Mouse (Mus musculus) forebrain, embryonic 15.5 days (tissue): ENCODE measurements at regions not wholly inside any gene's neighbourhood (a gene's known extent, or its start where the extent isn't known, plus 50 kb on each side); places are given as distances from the start of the nearest gene placed in this dataset.

ENCODE experiments used
- ATAC-seq: fragments of 200-750 bp; cut with Nextera tagmentation; replicated peaks from 2 replicates; pipeline ENCODE4 v1.8.0; 2017; ENCODE audit warnings: mild to moderate bottlenecking, moderate TSS enrichment, moderate library complexity
- H3K27ac ChIP-seq: fragments of 300-500 bp; sonication (generic); replicated peaks from 2 replicates; pipeline ENCODE4 v1.5.1; 2015; ENCODE audit warnings: mild to moderate bottlenecking, inconsistent platforms
- H3K27me3 ChIP-seq: fragments of 300-500 bp; sonication (generic); 2 replicates; pipeline ENCODE4 v1.6.1; 2015; ENCODE audit warnings: inconsistent platforms
- H3K36me3 ChIP-seq: fragments of 300-500 bp; sonication (generic); 2 replicates; pipeline ENCODE4 v1.6.1; 2015; ENCODE audit warnings: mild to moderate bottlenecking, inconsistent platforms
- H3K4me1 ChIP-seq: fragments of 300-500 bp; sonication (generic); 2 replicates; pipeline ENCODE4 v1.6.1; 2015; ENCODE audit warnings: inconsistent platforms
- H3K4me2 ChIP-seq: fragments of 300-500 bp; sonication (generic); replicated peaks from 2 replicates; pipeline ENCODE4 v1.6.1; 2015; ENCODE audit warnings: mild to moderate bottlenecking, inconsistent platforms
- H3K4me3 ChIP-seq: fragments of 300-500 bp; sonication (generic); 2 replicates; pipeline ENCODE4 v1.5.1; 2015; ENCODE audit warnings: mild to moderate bottlenecking, inconsistent platforms
- H3K9ac ChIP-seq: fragments of 300-500 bp; sonication (generic); replicated peaks from 2 replicates; pipeline ENCODE4 v1.6.1; 2015; ENCODE audit warnings: mild to moderate bottlenecking, inconsistent platforms
- H3K9me3 ChIP-seq: fragments of 300-500 bp; sonication (generic); 2 replicates; pipeline ENCODE4 v1.6.1; 2016; ENCODE audit warnings: inconsistent platforms
- WGBS: fragments of 180-500 bp; shearing (Covaris S2); methylation state at CpG from one replicate; pipeline ENCODE4 v1.1.7; 2015; ENCODE audit warnings: mixed read lengths; 5-methylcytosine and 5-hydroxymethylcytosine counted together

DNA sequence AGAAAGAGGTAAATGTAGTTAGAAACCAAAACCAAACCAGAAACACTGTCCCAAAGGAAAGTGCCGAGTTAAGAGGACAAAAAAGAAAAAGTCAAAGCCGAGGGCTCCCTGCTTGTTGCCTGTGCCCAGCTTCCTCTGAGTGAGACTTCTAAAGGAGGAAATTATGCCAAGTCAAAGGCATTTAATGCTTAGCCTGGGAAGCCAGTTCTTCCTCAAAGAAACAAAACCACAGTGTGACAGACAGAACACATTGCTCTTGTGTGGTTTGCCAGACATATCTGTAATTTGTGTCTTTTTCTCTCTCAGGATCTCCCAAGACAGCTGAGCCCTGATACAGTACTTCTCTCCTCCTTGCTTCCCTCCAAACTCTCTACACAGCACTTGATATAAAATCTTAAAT lies 69.6 kb upstream of the Ifngr1 start:
- no peak overlapping the region for H3K4me2 ChIP-seq

DNA sequence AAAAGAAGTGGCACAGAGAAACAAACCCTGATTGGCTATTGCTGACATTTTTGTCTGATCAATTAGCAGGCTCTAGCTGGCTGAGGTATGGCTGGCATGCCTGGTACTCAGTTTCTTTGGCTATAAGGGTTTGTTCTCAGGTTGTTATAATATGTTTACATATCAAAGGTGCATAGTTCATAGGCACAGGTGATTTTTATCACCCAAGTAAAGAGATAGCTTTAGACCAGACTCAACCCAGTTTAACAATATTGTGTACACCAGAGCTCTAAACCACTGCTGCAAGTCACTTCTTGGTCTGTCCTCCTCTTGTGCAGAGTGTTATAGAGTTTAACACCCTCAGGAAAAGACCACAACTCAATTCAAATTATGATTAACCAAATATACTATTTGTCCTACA lies 65.8 kb upstream of the Ifngr1 start:
- H3K27me3 ChIP-seq: no peaks in the 10 kb centered on the region
- no peak overlapping the region for H3K9ac ChIP-seq
- no peak overlapping the region for H3K4me2 ChIP-seq
- H3K4me1 ChIP-seq: no peaks in the 10 kb centered on the region
- no peak for ATAC-seq
- no peak overlapping the region for H3K27ac ChIP-seq
- H3K4me3 ChIP-seq: no peak overlapping the region
- H3K36me3 ChIP-seq: no peaks in the 10 kb centered on the region
- H3K9me3 ChIP-seq: no peaks in the 10 kb centered on the region

More for the DNA sequence above, 69.6 kb upstream of the Ifngr1 start:
- no peak for ATAC-seq
- no peaks in the 10 kb centered on the region for H3K9me3 ChIP-seq
- H3K27me3 ChIP-seq: no peaks in the 10 kb centered on the region
- no peaks in the 10 kb centered on the region for H3K4me1 ChIP-seq
- no peak overlapping the region for H3K27ac ChIP-seq
- H3K4me3 ChIP-seq: no peak overlapping the region
- H3K36me3 ChIP-seq: no peaks in the 10 kb centered on the region
- WGBS: 79% methylated on average over 2 of the region's 2 CpGs
- H3K9ac ChIP-seq: no peak overlapping the region

DNA sequence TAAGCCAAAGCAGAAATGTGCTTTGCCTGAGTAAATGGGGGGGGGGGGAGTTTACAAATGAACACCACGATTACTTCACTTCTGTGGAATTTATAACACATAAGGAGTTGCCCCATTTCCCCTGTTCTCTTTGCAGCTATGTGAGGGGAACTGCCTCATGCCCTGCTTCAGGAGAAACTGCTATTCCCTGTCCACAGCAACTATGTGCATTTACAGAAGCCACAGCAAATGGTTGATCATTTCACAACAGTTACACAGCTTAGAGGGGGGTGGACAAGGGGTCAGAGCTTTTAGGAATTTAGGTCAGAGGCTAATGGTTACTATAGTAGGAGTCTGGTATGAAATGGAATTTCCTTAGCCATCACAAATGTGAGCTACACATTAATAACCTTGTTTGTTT lies 65.4 kb upstream of the Ifngr1 start:
- no peak overlapping the region for H3K4me2 ChIP-seq
- no peak overlapping the region for H3K9ac ChIP-seq
- no peaks in the 10 kb centered on the region for H3K27me3 ChIP-seq
- WGBS: 26% methylated on average over 1 of the region's 1 CpGs
- H3K36me3 ChIP-seq: no peaks in the 10 kb centered on the region
- H3K4me3 ChIP-seq: no peak overlapping the region
- no peak for ATAC-seq
- H3K4me1 ChIP-seq: no peaks in the 10 kb centered on the region
- no peaks in the 10 kb centered on the region for H3K9me3 ChIP-seq
- H3K27ac ChIP-seq: no peak overlapping the region

DNA sequence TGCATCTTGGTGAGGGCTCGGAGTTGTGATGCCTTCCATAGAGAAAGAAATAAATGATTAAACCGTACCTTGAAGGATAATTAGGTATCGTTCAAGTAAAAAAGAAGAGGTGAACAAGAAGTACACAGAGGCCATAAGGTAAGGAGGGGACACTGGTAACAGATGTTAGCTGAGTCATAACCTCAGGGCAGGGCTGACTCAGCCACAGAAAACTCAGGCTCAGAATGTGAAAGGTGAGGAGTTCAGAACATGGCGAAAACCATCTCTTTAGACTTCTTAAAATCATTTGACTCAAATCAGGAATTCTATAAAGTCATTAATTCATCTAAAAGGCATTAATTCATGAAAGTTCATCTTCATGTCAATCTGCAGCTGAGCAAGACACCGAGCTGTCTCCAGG lies 62.1 kb upstream of the Ifngr1 start:
- no peak overlapping the region for H3K4me3 ChIP-seq
- no peaks in the 10 kb centered on the region for H3K27me3 ChIP-seq
- no peaks in the 10 kb centered on the region for H3K9me3 ChIP-seq
- no peak overlapping the region for H3K9ac ChIP-seq
- H3K4me2 ChIP-seq: no peak overlapping the region
- no peak overlapping the region for H3K27ac ChIP-seq
- no peak for ATAC-seq
- H3K4me1 ChIP-seq: no peaks in the 10 kb centered on the region
- WGBS: 98% methylated on average over 5 of the region's 5 CpGs
- no peaks in the 10 kb centered on the region for H3K36me3 ChIP-seq

DNA sequence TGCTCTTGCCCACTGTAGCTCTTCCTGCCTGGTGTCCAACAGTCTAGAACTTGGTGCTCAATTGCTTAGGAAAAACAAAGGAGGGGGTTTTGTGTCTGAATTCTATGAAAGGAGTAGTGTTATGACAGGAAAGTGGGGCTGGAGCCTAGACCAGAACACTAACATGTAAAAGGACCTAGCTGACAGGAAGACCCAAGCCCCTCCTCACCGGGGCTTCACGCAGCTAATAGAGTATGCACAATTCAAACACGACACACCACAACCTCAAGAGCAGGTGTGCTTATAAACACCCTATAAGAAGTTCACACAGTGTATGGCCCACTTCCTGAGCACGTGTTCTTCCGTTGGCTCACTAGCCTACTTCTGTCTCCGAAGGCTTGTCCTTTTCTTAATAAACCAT lies 61.7 kb upstream of the Ifngr1 start:
- no peak for ATAC-seq
- H3K27ac ChIP-seq: no peak overlapping the region
- H3K4me1 ChIP-seq: no peaks in the 10 kb centered on the region
- H3K4me3 ChIP-seq: no peak overlapping the region
- no peaks in the 10 kb centered on the region for H3K36me3 ChIP-seq
- 91% methylated on average over 6 of the region's 6 CpGs for WGBS
- H3K9ac ChIP-seq: no peak overlapping the region
- H3K27me3 ChIP-seq: no peaks in the 10 kb centered on the region
- no peak overlapping the region for H3K4me2 ChIP-seq
- no peaks in the 10 kb centered on the region for H3K9me3 ChIP-seq

DNA sequence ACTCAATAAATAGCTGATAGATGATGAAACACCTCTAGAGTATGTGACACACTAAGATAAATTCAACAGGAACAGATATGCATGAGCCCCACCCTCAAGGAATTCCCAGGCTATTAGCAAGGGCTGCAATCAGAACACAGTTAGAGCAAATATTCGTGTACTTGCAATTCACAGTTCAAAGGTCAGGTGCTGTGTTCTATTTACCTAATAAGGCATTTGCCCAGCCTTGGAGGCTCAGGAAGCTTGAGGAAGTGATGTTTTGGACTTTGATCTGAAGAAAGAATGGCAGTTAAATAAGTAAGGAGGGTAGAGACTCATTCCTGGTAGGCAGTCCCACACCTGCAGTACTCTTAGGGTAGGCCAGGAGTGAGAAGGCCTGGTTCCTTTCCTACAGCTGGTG lies 60.3 kb upstream of the Ifngr1 start:
- Histone ChIP-seq H3K36me3 (no peaks in the 10 kb centered on the region), H3K27me3 (no peaks in the 10 kb centered on the region), H3K9me3 (no peaks in the 10 kb centered on the region), H3K27ac (no peak overlapping the region), H3K4me2 (no peak overlapping the region), H3K4me1 (no peaks in the 10 kb centered on the region), H3K9ac (no peak overlapping the region), H3K4me3 (no peak overlapping the region)
- WGBS: 64% methylated on average over 1 of the region's 1 CpGs
- no peak for ATAC-seq

DNA sequence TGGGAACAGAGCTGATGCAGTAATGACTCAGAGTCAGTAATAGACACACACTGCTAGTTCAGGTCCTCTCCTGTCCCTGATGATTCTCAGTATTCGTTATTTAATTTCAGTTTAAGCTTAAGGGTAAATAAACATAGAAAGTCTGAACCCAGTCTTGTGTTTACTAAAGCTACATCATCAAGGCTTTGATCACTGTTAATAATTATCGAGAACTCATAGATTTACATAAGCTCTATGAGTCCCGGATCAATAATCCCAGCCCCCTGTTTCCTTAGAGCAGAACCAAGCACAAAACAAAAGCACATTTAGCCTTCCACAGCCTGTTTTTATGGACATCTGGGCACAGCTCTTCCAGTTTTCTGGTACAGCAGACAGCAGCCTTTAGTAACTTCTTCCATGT lies 59.0 kb upstream of the Ifngr1 start:
- Histone ChIP-seq H3K9ac (no peak overlapping the region), H3K27ac (no peak overlapping the region), H3K27me3 (no peaks in the 10 kb centered on the region), H3K9me3 (no peaks in the 10 kb centered on the region), H3K4me2 (no peak overlapping the region), H3K4me3 (no peak overlapping the region), H3K4me1 (no peaks in the 10 kb centered on the region), H3K36me3 (no peaks in the 10 kb centered on the region)
- no peak for ATAC-seq
- WGBS: 84% methylated on average over 3 of the region's 3 CpGs

DNA sequence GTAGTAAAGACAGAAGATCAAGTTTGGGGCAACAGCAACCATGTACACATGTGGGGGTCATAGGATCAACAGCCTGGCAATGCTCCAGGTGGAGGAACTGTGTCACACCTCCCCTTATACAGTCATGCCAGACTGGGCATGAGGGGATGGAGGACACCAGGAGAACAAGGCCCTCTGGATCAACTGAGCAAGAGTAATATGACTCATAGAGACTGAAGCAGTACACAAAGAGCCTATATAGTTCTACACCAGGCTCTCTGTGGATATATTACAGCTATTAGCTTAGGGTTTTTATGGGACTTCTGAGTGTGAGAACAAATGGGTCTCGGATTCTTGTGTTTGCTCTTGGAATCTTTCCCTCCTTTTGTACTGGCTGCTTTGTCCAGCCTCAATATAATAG lies 57.9 kb upstream of the Ifngr1 start:
- no peak for ATAC-seq

More for the DNA sequence above, 57.9 kb upstream of the Ifngr1 start:
- no peak overlapping the region for H3K27ac ChIP-seq
- no peak overlapping the region for H3K4me3 ChIP-seq
- no peaks in the 10 kb centered on the region for H3K36me3 ChIP-seq
- no peaks in the 10 kb centered on the region for H3K27me3 ChIP-seq
- no peaks in the 10 kb centered on the region for H3K4me1 ChIP-seq
- H3K9ac ChIP-seq: no peak overlapping the region
- no peak overlapping the region for H3K4me2 ChIP-seq
- no peaks in the 10 kb centered on the region for H3K9me3 ChIP-seq
- WGBS: 73% methylated on average over 1 of the region's 1 CpGs
